Comparison of ENCODE assay signal across 17 mouse cellular contexts in genomic region chr1:139391747-139392146, GRCm38 (mm10). TPM values are rescaled to one million over a fixed set of nuclear protein-coding genes. Genes with fewer than 3 reads are reported as not detected.
"Had no signal": no experiment of that assay in that cellular context is flagged by ENCODE, and none has a peak within 500 bp of the region (broad histone marks: within the 10 kb centered on the region; RNA-seq: fewer than 3 reads in every experiment).

No protein-coding gene starts in this region.

- H3K4me3 ChIP-seq: layer of hippocampus, adult 2 months; limb, embryonic 12.5 days; liver, embryonic 13.5 days; lung, embryonic 15.5 days; midbrain, embryonic 15.5 days; stomach, embryonic 15.5 days had no signal

- H3K27me3 ChIP-seq: limb, embryonic 12.5 days; liver, embryonic 13.5 days; lung, embryonic 15.5 days; midbrain, embryonic 15.5 days; stomach, embryonic 15.5 days had no signal

- H3K4me1 ChIP-seq: limb, embryonic 12.5 days; liver, embryonic 13.5 days; lung, embryonic 15.5 days; midbrain, embryonic 15.5 days; stomach, embryonic 15.5 days had no signal

- ATAC-seq: liver, postnatal 0 days; midbrain, embryonic 15.5 days had no signal

- H3K4me2 ChIP-seq: limb, embryonic 12.5 days; liver, embryonic 13.5 days; lung, embryonic 15.5 days; midbrain, embryonic 15.5 days; stomach, embryonic 15.5 days had no signal

- DNase-seq: kidney, adult 18-20 months; kidney, postnatal 10 days; kidney, postnatal 4 days; liver; liver, embryonic 13.5 days; liver, postnatal 0 days; lung, postnatal 14 days; right cerebral cortex, postnatal 14 days; thymus, postnatal 36 days had no signal

- H3K36me3 ChIP-seq: limb, embryonic 12.5 days; liver, embryonic 13.5 days; lung, embryonic 15.5 days; midbrain, embryonic 15.5 days; stomach, embryonic 15.5 days had no signal

- H3K27ac ChIP-seq: layer of hippocampus, adult 2 months; limb, embryonic 12.5 days; liver, embryonic 13.5 days; lung, embryonic 15.5 days; macrophage; midbrain, embryonic 15.5 days; stomach, embryonic 15.5 days had no signal

- H3K9me3 ChIP-seq: limb, embryonic 12.5 days; liver, embryonic 13.5 days; lung, embryonic 15.5 days; midbrain, embryonic 15.5 days; stomach, embryonic 15.5 days had no signal

- H3K9ac ChIP-seq: limb, embryonic 12.5 days; liver, embryonic 13.5 days; liver, postnatal 0 days; lung, embryonic 15.5 days; midbrain, embryonic 15.5 days; stomach, embryonic 15.5 days had no signal

RNA-seq across cellular contexts. Expression of gene Crb1, which starts 14.8 kb away (rescaled TPM):
- polyA plus RNA-seq: liver, embryonic 13.5 days; liver, postnatal 0 days; macrophage; spleen, adult 2 months; thymus, postnatal 0 days had no signal
